8 mouse cellular contexts compared by ENCODE assay signal in genomic region chr3:105958204-105958603, GRCm38 (mm10). TPM values are rescaled to one million over a fixed set of nuclear protein-coding genes. Genes with fewer than 3 reads are reported as not detected.
A peak's percentile ranks its signal among the peaks of the same experiment; 100 is the strongest.
DNase-seq lines count a peak whose midpoint lies in the region; ATAC-seq and TF ChIP-seq lines count a peak whose summit lies in the region.

No protein-coding gene starts in this region.

- H3K27me3 ChIP-seq in lung, embryonic 16.5 days (ENCODE audit: control insufficient read depth, insufficient read depth, low read depth, low read length), result no peaks in the 10 kb centered on the region
- H3K27me3 ChIP-seq in embryonic facial prominence, embryonic 13.5 days, result no peaks in the 10 kb centered on the region
- no peaks in the 10 kb centered on the region for H3K27me3 ChIP-seq in intestine, postnatal 0 days (replicated peaks; ENCODE audit: control insufficient read depth, insufficient read depth, low read length)

- H3K36me3 ChIP-seq in lung, embryonic 16.5 days (ENCODE audit: control insufficient read depth, insufficient read depth, low read length), result peaks cover 10% of the 10 kb centered on the region; the same call in 1 of the 2 replicates
- H3K36me3 ChIP-seq in embryonic facial prominence, embryonic 13.5 days, result peaks cover 42% of the 10 kb centered on the region
- H3K36me3 ChIP-seq in intestine, postnatal 0 days (ENCODE audit: control insufficient read depth, insufficient read depth), result peaks cover 24% of the 10 kb centered on the region

- H3K9me3 ChIP-seq in lung, embryonic 16.5 days (ENCODE audit: control insufficient read depth, low read length), result no peaks in the 10 kb centered on the region
- H3K9me3 ChIP-seq in embryonic facial prominence, embryonic 13.5 days, result no peaks in the 10 kb centered on the region
- no peaks in the 10 kb centered on the region for H3K9me3 ChIP-seq in intestine, postnatal 0 days (ENCODE audit: control insufficient read depth)

- WGBS in lung, embryonic 16.5 days, result 32% methylated on average over 5 of the region's 5 CpGs
- 42% methylated on average over 5 of the region's 5 CpGs for WGBS in embryonic facial prominence, embryonic 13.5 days
- WGBS in intestine, postnatal 0 days, result 32% methylated on average over 5 of the region's 5 CpGs
- 26% methylated on average over 5 of the region's 5 CpGs for WGBS in olfactory bulb, adult 2 months

- no peak overlapping the region for H3K27ac ChIP-seq in lung, embryonic 16.5 days (ENCODE audit: low read length)
- no peak overlapping the region; the same call in 1 of the 2 replicates for H3K27ac ChIP-seq in embryonic facial prominence, embryonic 13.5 days
- no peak overlapping the region for H3K27ac ChIP-seq in intestine, postnatal 0 days (ENCODE audit: low read depth, low read length)
- no peak overlapping the region for H3K27ac ChIP-seq in olfactory bulb, adult 2 months (ENCODE audit: insufficient read depth, low read depth, low read length)

- no peak for DNase-seq in lung, postnatal 25 days (ENCODE audit: low spot score)
- DNase-seq in cerebellum, postnatal 36 days, result no peak
- no peak for DNase-seq in yolk sac, embryonic 10.5 days (ENCODE audit: low spot score)
- DNase-seq in left cerebral cortex, adult 18-20 months (ENCODE audit: low spot score in 2 of 2), result no peak

- no peak for TF ChIP-seq POLR2A in olfactory bulb, adult 2 months (IDR thresholded peaks at IDR 0.05; ENCODE audit: insufficient read depth, low read depth, low read length)

- no peak for ATAC-seq in lung, embryonic 16.5 days (ENCODE audit: low read depth)
- no peak for ATAC-seq in embryonic facial prominence, embryonic 13.5 days (ENCODE audit: insufficient number of reproducible peaks, insufficient read depth, low FRiP score, low TSS enrichment, low read depth)
- ATAC-seq in intestine, postnatal 0 days, result no peak

- peak overlapping the region; percentile 97 for H3K9ac ChIP-seq in lung, embryonic 16.5 days (ENCODE audit: low read length)
- H3K9ac ChIP-seq in embryonic facial prominence, embryonic 13.5 days, result peak overlapping the region; percentile 97
- H3K9ac ChIP-seq in intestine, postnatal 0 days (ENCODE audit: low read depth, low read length), result peak overlapping the region; percentile 95

- peak overlapping the region; percentile 79 for H3K4me2 ChIP-seq in lung, embryonic 16.5 days (ENCODE audit: low read depth, low read length)
- peak overlapping the region; percentile 81 for H3K4me2 ChIP-seq in embryonic facial prominence, embryonic 13.5 days
- peak overlapping the region; percentile 64 for H3K4me2 ChIP-seq in intestine, postnatal 0 days (replicated peaks; ENCODE audit: low read depth)

- TF ChIP-seq CTCF in intestine, postnatal 0 days (IDR thresholded peaks at IDR 0.05; ENCODE audit: low read depth), result no peak
- no peak for TF ChIP-seq CTCF in olfactory bulb, adult 2 months (IDR thresholded peaks at IDR 0.05; ENCODE audit: insufficient read depth, low read depth, low read length)

- peaks cover 18% of the 10 kb centered on the region for H3K4me1 ChIP-seq in lung, embryonic 16.5 days (replicated peaks; ENCODE audit: control insufficient read depth, insufficient read depth, low read length)
- H3K4me1 ChIP-seq in embryonic facial prominence, embryonic 13.5 days, result peaks cover 25% of the 10 kb centered on the region
- no peaks in the 10 kb centered on the region; the same call in 1 of the 2 replicates for H3K4me1 ChIP-seq in intestine, postnatal 0 days (replicated peaks; ENCODE audit: control insufficient read depth, insufficient read depth, low read length)
- H3K4me1 ChIP-seq in olfactory bulb, adult 2 months (ENCODE audit: control insufficient read depth, insufficient read depth, low read length), result peaks cover 5% of the 10 kb centered on the region; the same call in 1 of the 2 replicates

- H3K4me3 ChIP-seq in lung, embryonic 16.5 days (ENCODE audit: low read length), result peak overlapping the region; percentile 80
- peak overlapping the region; percentile 92 for H3K4me3 ChIP-seq in embryonic facial prominence, embryonic 13.5 days
- H3K4me3 ChIP-seq in intestine, postnatal 0 days (ENCODE audit: low read depth, low read length), result peak overlapping the region; percentile 91
- H3K4me3 ChIP-seq in olfactory bulb, adult 2 months (ENCODE audit: insufficient read depth, low read depth, low read length), result peak overlapping the region; percentile 84; the same call in 1 of the 2 replicates

RNA-seq across cellular contexts. Expression of gene Wdr77, which starts 1.0 kb away (rescaled TPM):
- polyA plus RNA-seq in lung, embryonic 16.5 days (2015; fragmentation: Nextera tagmentation; extraction: Ambion mirVana), result 102 and 117 TPM in 2 replicates
- polyA plus RNA-seq in embryonic facial prominence, embryonic 13.5 days (2015; fragmentation: Nextera tagmentation; extraction: Ambion mirVana), result 121 and 124 TPM in 2 replicates
- 33.1 and 33.4 TPM in 2 replicates for polyA plus RNA-seq in intestine, postnatal 0 days (2015; fragmentation: Nextera tagmentation; extraction: Ambion mirVana)
- not detected in 2 replicates for polyA plus RNA-seq in olfactory bulb, adult 2 months (2012; ENCODE audit: insufficient read depth, insufficient read length, low replicate concordance, missing spikeins)
- total RNA-seq in left cerebral cortex, adult 18-20 months (2021), result 10 to 100 TPM; 43.4 to 53.4 TPM

RNA-seq across cellular contexts. Expression of gene Atp5f1, which starts 1.7 kb away (rescaled TPM):
- 465 and 474 TPM in 2 replicates for polyA plus RNA-seq in lung, embryonic 16.5 days (2015; fragmentation: Nextera tagmentation; extraction: Ambion mirVana)
- 446 and 470 TPM in 2 replicates for polyA plus RNA-seq in embryonic facial prominence, embryonic 13.5 days (2015; fragmentation: Nextera tagmentation; extraction: Ambion mirVana)
- polyA plus RNA-seq in intestine, postnatal 0 days (2015; fragmentation: Nextera tagmentation; extraction: Ambion mirVana), result 556 and 605 TPM in 2 replicates
- 1,422 TPM in 1 of 2 replicates, not detected in the other for polyA plus RNA-seq in olfactory bulb, adult 2 months (2012; ENCODE audit: insufficient read depth, insufficient read length, low replicate concordance, missing spikeins)
- 100 to 1,000 TPM; 247 to 264 TPM for total RNA-seq in left cerebral cortex, adult 18-20 months (2021)

RNA-seq across cellular contexts. Expression of gene Ovgp1, which starts 15.3 kb away (rescaled TPM):
- 0.97 and 2.1 TPM in 2 replicates for polyA plus RNA-seq in lung, embryonic 16.5 days (2015; fragmentation: Nextera tagmentation; extraction: Ambion mirVana)
- polyA plus RNA-seq in embryonic facial prominence, embryonic 13.5 days (2015; fragmentation: Nextera tagmentation; extraction: Ambion mirVana), result 1.5 and 1.6 TPM in 2 replicates
- 0.20 and 0.31 TPM in 2 replicates for polyA plus RNA-seq in intestine, postnatal 0 days (2015; fragmentation: Nextera tagmentation; extraction: Ambion mirVana)
- polyA plus RNA-seq in olfactory bulb, adult 2 months (2012; ENCODE audit: insufficient read depth, insufficient read length, low replicate concordance, missing spikeins), result not detected in 2 replicates
- total RNA-seq in left cerebral cortex, adult 18-20 months (2021), result 1 to 10 TPM; 2.0 to 2.4 TPM

RNA-seq across cellular contexts. Expression of gene I830077J02Rik, which starts 25.7 kb away (rescaled TPM):
- 0.93 TPM in 2 replicates for polyA plus RNA-seq in lung, embryonic 16.5 days (2015; fragmentation: Nextera tagmentation; extraction: Ambion mirVana)
- 0.41 and 0.49 TPM in 2 replicates for polyA plus RNA-seq in embryonic facial prominence, embryonic 13.5 days (2015; fragmentation: Nextera tagmentation; extraction: Ambion mirVana)
- polyA plus RNA-seq in intestine, postnatal 0 days (2015; fragmentation: Nextera tagmentation; extraction: Ambion mirVana), result 0.89 and 1.7 TPM in 2 replicates
- not detected in 2 replicates for polyA plus RNA-seq in olfactory bulb, adult 2 months (2012; ENCODE audit: insufficient read depth, insufficient read length, low replicate concordance, missing spikeins)
- 1 to 10 TPM; 1.6 to 1.8 TPM for total RNA-seq in left cerebral cortex, adult 18-20 months (2021)

RNA-seq across cellular contexts. Expression of gene Pifo, which starts 56.2 kb away (rescaled TPM):
- 11.3 and 16.2 TPM in 2 replicates for polyA plus RNA-seq in lung, embryonic 16.5 days (2015; fragmentation: Nextera tagmentation; extraction: Ambion mirVana)
- polyA plus RNA-seq in embryonic facial prominence, embryonic 13.5 days (2015; fragmentation: Nextera tagmentation; extraction: Ambion mirVana), result 0.39 and 0.70 TPM in 2 replicates
- polyA plus RNA-seq in intestine, postnatal 0 days (2015; fragmentation: Nextera tagmentation; extraction: Ambion mirVana), result not detected in 2 replicates
- polyA plus RNA-seq in olfactory bulb, adult 2 months (2012; ENCODE audit: insufficient read depth, insufficient read length, low replicate concordance, missing spikeins), result not detected in 2 replicates
- total RNA-seq in left cerebral cortex, adult 18-20 months (2021), result not detected

Comparison
In these comparisons a context has a peak if more than half of its experiments do, and no peak if none do; other contexts are left out.
1. RNA of gene Wdr77, which starts 1.0 kb away (polyA plus RNA-seq): 121 to 124 TPM in embryonic facial prominence, embryonic 13.5 days, 102 to 117 TPM in lung, embryonic 16.5 days and 33.1 to 33.4 TPM in intestine, postnatal 0 days; not detected in olfactory bulb, adult 2 months; every median in the first group is over 10 times any median in the second.
2. Peak in every context shown above with its lines, with median percentiles within 50 percentile points of each other: H3K4me2 ChIP-seq, H3K4me3 ChIP-seq and H3K9ac ChIP-seq.